Mouse (Mus musculus) embryonic facial prominence, embryonic 10.5 days (tissue): Measurements from ENCODE around the gene Pxylp1. TPM values are rescaled to one million over a fixed set of nuclear protein-coding genes. Genes with fewer than 3 reads are reported as not detected.

Experiments used
- DNase-seq: peaks from one replicate; pipeline ENCODE4 v3.0.0-alpha.2; 2017; ENCODE audit warnings: low spot score
- H3K27ac ChIP-seq: fragments of 300-500 bp; sonication (generic); replicated peaks from 2 replicates; pipeline ENCODE4 v1.5.1; 2016; ENCODE audit warnings: mild to moderate bottlenecking
- H3K27me3 ChIP-seq: fragments of 300-500 bp; sonication (generic); replicated peaks from 2 replicates; pipeline ENCODE4 v1.6.1; 2016; ENCODE audit warnings: low read depth, mild to moderate bottlenecking; ENCODE audit not compliant: poor library complexity, severe bottlenecking
- H3K36me3 ChIP-seq: fragments of 300-500 bp; sonication (generic); replicated peaks from 2 replicates; pipeline ENCODE4 v1.6.1; 2016; ENCODE audit warnings: mild to moderate bottlenecking, moderate library complexity
- H3K4me1 ChIP-seq: fragments of 300-500 bp; sonication (generic); 2 replicates; pipeline ENCODE4 v1.6.1; 2016
- H3K4me3 ChIP-seq: fragments of 300-500 bp; sonication (generic); 2 replicates; pipeline ENCODE4 v1.5.1; 2016; ENCODE audit warnings: mild to moderate bottlenecking, moderate library complexity
- H3K9me3 ChIP-seq: fragments of 300-500 bp; sonication (generic); 2 replicates; pipeline ENCODE4 v1.6.1; 2016; ENCODE audit warnings: mild to moderate bottlenecking
- WGBS: fragments of 180-500 bp; shearing (Covaris S2); methylation state at CpG from one replicate; pipeline ENCODE4 v1.1.7; 2016; 5-methylcytosine and 5-hydroxymethylcytosine counted together
- polyA plus RNA-seq: library from polyadenylated mRNA; unstranded; fragments of >200 nt; fragmentation: Nextera tagmentation; extraction: Ambion mirVana; gene quantifications from 2 replicates; pipeline ENCODE4 v1.2.1, GENCODE M21; 2016

The Pxylp1 gene
- polyA plus RNA-seq, 1 experiment from 2014 or later = 16.7 TPM

GRCm38 (mm10) chr9:96828071-96828470 lies 64.4 kb downstream of the Pxylp1 start:
- H3K4me1 ChIP-seq = peaks cover 29% of the 10 kb centered on the region
- peaks cover 4% of the 10 kb centered on the region; the same call in 1 of the 2 replicates for H3K9me3 ChIP-seq
- no peak for DNase-seq
- no peak overlapping the region for H3K4me3 ChIP-seq
- no peaks in the 10 kb centered on the region for H3K27me3 ChIP-seq
- peaks cover 30% of the 10 kb centered on the region for H3K36me3 ChIP-seq
- peak overlapping the region; percentile 72; the same call in 1 of the 2 replicates for H3K27ac ChIP-seq
- WGBS = 64% methylated on average over 2 of the region's 2 CpGs

- Histone ChIP-seq H3K27ac (peak overlapping the region; percentile 70), H3K4me1 (peaks cover 23% of the 10 kb centered on the region), H3K27me3 (no peaks in the 10 kb centered on the region), H3K36me3 (peaks cover 30% of the 10 kb centered on the region), H3K4me3 (no peak overlapping the region), H3K9me3 (peaks cover 4% of the 10 kb centered on the region; the same call in 1 of the 2 replicates)
- WGBS = 46% methylated on average over 12 of the region's 12 CpGs
- peak; percentile 62 for DNase-seq
Measured at GRCm38 (mm10) chr9:96827002-96827785, 65.3 kb downstream of the Pxylp1 start.

GRCm38 (mm10) chr9:96824857-96825256 lies 67.6 kb downstream of the Pxylp1 start:
- peaks cover 30% of the 10 kb centered on the region for H3K36me3 ChIP-seq
- H3K4me1 ChIP-seq = peaks cover 23% of the 10 kb centered on the region
- H3K4me3 ChIP-seq = no peak overlapping the region
- H3K27me3 ChIP-seq = no peaks in the 10 kb centered on the region
- no peak for DNase-seq
- H3K9me3 ChIP-seq = peaks cover 4% of the 10 kb centered on the region; the same call in 1 of the 2 replicates
- 96% methylated on average over 18 of the region's 18 CpGs for WGBS
- no peak overlapping the region for H3K27ac ChIP-seq

- 85% methylated on average over 12 of the region's 12 CpGs for WGBS
- Histone ChIP-seq H3K27me3 (no peaks in the 10 kb centered on the region), H3K4me3 (no peak overlapping the region), H3K36me3 (peaks cover 30% of the 10 kb centered on the region), H3K27ac (no peak overlapping the region), H3K9me3 (peaks cover 4% of the 10 kb centered on the region; the same call in 1 of the 2 replicates), H3K4me1 (peaks cover 23% of the 10 kb centered on the region)
- DNase-seq = no peak
Measured at GRCm38 (mm10) chr9:96824026-96824425, 68.4 kb downstream of the Pxylp1 start.

GRCm38 (mm10) chr9:96823541-96823940 lies 68.9 kb downstream of the Pxylp1 start:
- peaks cover 4% of the 10 kb centered on the region; the same call in 1 of the 2 replicates for H3K9me3 ChIP-seq

GRCm38 (mm10) chr9:96823005-96823404 lies 69.5 kb downstream of the Pxylp1 start:
- 86% methylated on average over 9 of the region's 9 CpGs for WGBS
- H3K4me3 ChIP-seq = no peak overlapping the region
- peaks cover 4% of the 10 kb centered on the region; the same call in 1 of the 2 replicates for H3K9me3 ChIP-seq
- DNase-seq = no peak
- H3K36me3 ChIP-seq = peaks cover 26% of the 10 kb centered on the region
- H3K27me3 ChIP-seq = no peaks in the 10 kb centered on the region
- no peak overlapping the region for H3K27ac ChIP-seq
- H3K4me1 ChIP-seq = peaks cover 15% of the 10 kb centered on the region

More at GRCm38 (mm10) chr9:96823541-96823940, 68.9 kb downstream of the Pxylp1 start:
- H3K36me3 ChIP-seq = peaks cover 30% of the 10 kb centered on the region
- no peak overlapping the region for H3K27ac ChIP-seq
- peaks cover 21% of the 10 kb centered on the region for H3K4me1 ChIP-seq
- H3K27me3 ChIP-seq = no peaks in the 10 kb centered on the region
- H3K4me3 ChIP-seq = no peak overlapping the region
- no peak for DNase-seq
- 87% methylated on average over 5 of the region's 5 CpGs for WGBS

GRCm38 (mm10) chr9:96818822-96819481 lies 73.5 kb downstream of the Pxylp1 start:
- Histone ChIP-seq H3K9me3 (no peaks in the 10 kb centered on the region), H3K4me1 (no peaks in the 10 kb centered on the region), H3K27ac (no peak overlapping the region), H3K27me3 (0 out of 2 replicates have a peak, but pooled peaks cover 2% of the 10 kb centered on the region), H3K36me3 (peaks cover 2% of the 10 kb centered on the region; the same call in 1 of the 2 replicates), H3K4me3 (no peak overlapping the region)
- WGBS = 64% methylated on average over 11 of the region's 11 CpGs
- DNase-seq = no peak

- Histone ChIP-seq H3K4me1 (no peaks in the 10 kb centered on the region), H3K4me3 (no peak overlapping the region), H3K36me3 (no peaks in the 10 kb centered on the region), H3K27ac (no peak overlapping the region), H3K9me3 (no peaks in the 10 kb centered on the region), H3K27me3 (0 out of 2 replicates have a peak, but pooled peaks cover 2% of the 10 kb centered on the region)
- 38% methylated on average over 7 of the region's 7 CpGs for WGBS
- peak; percentile 56 for DNase-seq
Measured at GRCm38 (mm10) chr9:96818128-96818821, 74.2 kb downstream of the Pxylp1 start.

GRCm38 (mm10) chr9:96811996-96812395 lies 80.5 kb downstream of the Pxylp1 start:
- Histone ChIP-seq H3K9me3 (no peaks in the 10 kb centered on the region), H3K4me1 (no peaks in the 10 kb centered on the region), H3K27ac (no peak overlapping the region), H3K36me3 (no peaks in the 10 kb centered on the region), H3K4me3 (no peak overlapping the region), H3K27me3 (0 out of 2 replicates have a peak, but pooled peaks cover 2% of the 10 kb centered on the region)
- WGBS = 62% methylated on average over 4 of the region's 4 CpGs
- no peak for DNase-seq

GRCm38 (mm10) chr9:96800131-96800825 lies 92.2 kb downstream of the Pxylp1 start:
- Histone ChIP-seq H3K9me3 (no peaks in the 10 kb centered on the region), H3K4me3 (no peak overlapping the region), H3K4me1 (peaks cover 20% of the 10 kb centered on the region), H3K27ac (no peak overlapping the region), H3K27me3 (no peaks in the 10 kb centered on the region), H3K36me3 (no peaks in the 10 kb centered on the region)
- WGBS = 37% methylated on average over 5 of the region's 5 CpGs
- peak; percentile 40 for DNase-seq

- 96% methylated on average over 3 of the region's 3 CpGs for WGBS
- DNase-seq = no peak
- H3K27me3 ChIP-seq = no peaks in the 10 kb centered on the region
- no peak overlapping the region for H3K27ac ChIP-seq
- no peaks in the 10 kb centered on the region for H3K36me3 ChIP-seq
- no peak overlapping the region for H3K4me3 ChIP-seq
- peaks cover 23% of the 10 kb centered on the region for H3K4me1 ChIP-seq
- no peaks in the 10 kb centered on the region for H3K9me3 ChIP-seq
Measured at GRCm38 (mm10) chr9:96797311-96797710, 95.2 kb downstream of the Pxylp1 start.
